Mouse (Mus musculus) heart, adult 2 months (tissue): Measurements from ENCODE around the gene Rpsa.

Experiments used
- CTCF ChIP-seq: fragments of 200-600 bp; IDR thresholded peaks from 2 replicates; pipeline ENCODE4 v1.8.1; 2022; ENCODE audit warnings: antibody characterized with exemption, mild to moderate bottlenecking, moderate library complexity
- EP300 ChIP-seq: fragments of 200-500 bp; IDR thresholded peaks from 2 replicates; pipeline ENCODE4 v1.6.1; 2011; ENCODE audit warnings: low read depth, low read length, control low read depth; ENCODE audit not compliant: insufficient read depth
- POLR2A ChIP-seq: fragments of 200-500 bp; IDR thresholded peaks from 2 replicates; pipeline ENCODE4 v1.6.1; 2011; ENCODE audit warnings: mild to moderate bottlenecking, low read depth, low read length, control low read depth; ENCODE audit not compliant: insufficient read depth

- no peak for TF ChIP-seq CTCF
- no peak for TF ChIP-seq POLR2A
- TF ChIP-seq EP300 = no peak
These were observed 7.2 kb downstream of the Rpsa start for GRCm38 (mm10) chr9:120134529-120135160.
